24 mouse cellular contexts compared by ENCODE assay signal in genomic region chr1:155090327-155090726, GRCm38 (mm10). TPM values are rescaled to one million over a fixed set of nuclear protein-coding genes. Genes with fewer than 3 reads are reported as not detected.
A peak's percentile ranks its signal among the peaks of the same experiment; 100 is the strongest.
DNase-seq lines count a peak whose midpoint lies in the region; TF ChIP-seq lines count a peak whose summit lies in the region.
"Had no signal": no experiment of that assay in that cellular context is flagged by ENCODE, and none has a peak within 500 bp of the region (broad histone marks: within the 10 kb centered on the region; RNA-seq: fewer than 3 reads in every experiment).

No protein-coding gene starts in this region.

- DNase-seq in spleen, adult 2 months (ENCODE audit: low read depth in 1 of 2, low spot score in 2 of 2), result no peak
- DNase-seq in spleen, postnatal 4 days (ENCODE audit: low spot score in 2 of 2), result no peak
- DNase-seq in embryonic facial prominence, embryonic 10.5 days (ENCODE audit: low spot score), result no peak
- DNase-seq in limb, embryonic 10.5 days (ENCODE audit: low spot score), result no peak
- no peak for DNase-seq in frontal cortex, postnatal 10 days (ENCODE audit: low spot score in 2 of 2)
- no peak for DNase-seq in heart, adult 8-10 months (ENCODE audit: low spot score)
- DNase-seq in adrenal gland, adult 2 months, result no peak
- DNase-seq: adrenal gland, postnatal 10 days; cerebellum, adult 11-12 months; cerebellum, adult 9-11 months; gastrocnemius, postnatal 10 days; heart, postnatal 4 days; kidney, postnatal 36 days; liver, embryonic 13.5 days; lung, adult 2 months; lung, postnatal 10 days; midbrain, embryonic 14.5 days; right cerebral cortex, adult 18-20 months; spleen, adult 18-20 months had no signal

- no peak overlapping the region for H3K4me3 ChIP-seq in spleen, adult 2 months (ENCODE audit: extremely low read depth, insufficient read depth, insufficient read length)
- no peak overlapping the region for H3K4me3 ChIP-seq in embryonic facial prominence, embryonic 10.5 days
- no peak overlapping the region for H3K4me3 ChIP-seq in limb, embryonic 10.5 days
- H3K4me3 ChIP-seq: forebrain, embryonic 10.5 days; hindbrain, embryonic 13.5 days; layer of hippocampus, adult 2 months; left cerebral cortex, adult 2 months; liver, embryonic 13.5 days; neural tube, embryonic 15.5 days had no signal

- no peaks in the 10 kb centered on the region for H3K27me3 ChIP-seq in spleen, adult 2 months (ENCODE audit: control insufficient read depth, insufficient read depth, low read length)
- peaks cover 13% of the 10 kb centered on the region for H3K27me3 ChIP-seq in embryonic facial prominence, embryonic 10.5 days (replicated peaks; ENCODE audit: low read depth, poor library complexity, severe bottlenecking)
- H3K27me3 ChIP-seq in limb, embryonic 10.5 days (ENCODE audit: low read depth, poor library complexity, severe bottlenecking), result no peaks in the 10 kb centered on the region
- H3K27me3 ChIP-seq: hindbrain, embryonic 13.5 days; neural tube, embryonic 15.5 days had no signal

- 86% methylated on average over 7 of the region's 7 CpGs for WGBS in spleen, adult 2 months
- WGBS in embryonic facial prominence, embryonic 10.5 days, result 93% methylated on average over 7 of the region's 7 CpGs
- 90% methylated on average over 7 of the region's 7 CpGs for WGBS in limb, embryonic 10.5 days

- peak overlapping the region; percentile 91; the same call in 1 of the 2 replicates for H3K27ac ChIP-seq in spleen, adult 2 months (ENCODE audit: insufficient read depth, low read length)
- H3K27ac ChIP-seq in embryonic facial prominence, embryonic 10.5 days (replicated peaks), result 0 out of 2 replicates have a peak overlapping the region, but pooled peaks have one; percentile 14
- H3K27ac ChIP-seq in limb, embryonic 10.5 days, result peak overlapping the region; percentile 28; the same call in 1 of the 2 replicates
- H3K27ac ChIP-seq: forebrain, embryonic 10.5 days; hindbrain, embryonic 13.5 days; layer of hippocampus, adult 2 months; liver, embryonic 13.5 days; neural tube, embryonic 15.5 days had no signal

- no peaks in the 10 kb centered on the region for H3K9me3 ChIP-seq in embryonic facial prominence, embryonic 10.5 days
- H3K9me3 ChIP-seq in limb, embryonic 10.5 days (replicated peaks), result no peaks in the 10 kb centered on the region
- H3K9me3 ChIP-seq: forebrain, embryonic 10.5 days; hindbrain, embryonic 13.5 days; liver, embryonic 13.5 days; neural tube, embryonic 15.5 days had no signal

- no peak for TF ChIP-seq CTCF in spleen, adult 2 months (IDR thresholded peaks at IDR 0.05; ENCODE audit: extremely low read depth, insufficient read depth, insufficient read length, insufficient replicate concordance)

- no peak for TF ChIP-seq POLR2A in spleen, adult 2 months (IDR thresholded peaks at IDR 0.05; ENCODE audit: low read depth, low read length)

- peaks cover 37% of the 10 kb centered on the region; the same call in 1 of the 2 replicates for H3K4me1 ChIP-seq in spleen, adult 2 months (ENCODE audit: control insufficient read depth, insufficient read depth, insufficient read length)
- peaks cover 64% of the 10 kb centered on the region for H3K4me1 ChIP-seq in embryonic facial prominence, embryonic 10.5 days
- H3K4me1 ChIP-seq in limb, embryonic 10.5 days, result peaks cover 70% of the 10 kb centered on the region

- H3K36me3 ChIP-seq in spleen, adult 2 months (ENCODE audit: control insufficient read depth, insufficient read depth, low read length), result no peaks in the 10 kb centered on the region; the same call in 1 of the 2 replicates
- peaks cover 6% of the 10 kb centered on the region for H3K36me3 ChIP-seq in embryonic facial prominence, embryonic 10.5 days (replicated peaks)
- H3K36me3 ChIP-seq in limb, embryonic 10.5 days, result peaks cover 6% of the 10 kb centered on the region
- H3K36me3 ChIP-seq: hindbrain, embryonic 13.5 days; liver, embryonic 13.5 days; neural tube, embryonic 15.5 days had no signal

RNA-seq across cellular contexts. Expression of gene Ier5, which starts 9.1 kb away (rescaled TPM):
- polyA plus RNA-seq in spleen, adult 2 months (2012; rRNA removed), result 47.7 and 82.0 TPM in 2 replicates
- 4.4 TPM in 2 replicates for polyA plus RNA-seq in embryonic facial prominence, embryonic 10.5 days (2016; fragmentation: Nextera tagmentation; extraction: Ambion mirVana)
- 4.5 and 6.9 TPM in 2 replicates for polyA plus RNA-seq in limb, embryonic 10.5 days (2016; fragmentation: Nextera tagmentation; extraction: Ambion mirVana)
- 10 to 100 TPM; 10.3 to 22.4 (median 13.3) TPM for total RNA-seq in heart, adult 8-10 months (2022)
- 10 to 100 TPM in 1 of 2 experiments, 1 to 10 TPM in 1; 6.3 to 10.7 TPM for total RNA-seq in adrenal gland, adult 2 months (2021)
- 13.9 and 21.4 TPM in 2 replicates for polyA plus RNA-seq in adrenal gland, adult 2 months (2012; rRNA removed)

RNA-seq across cellular contexts. Expression of gene Mr1, which starts 56.3 kb away (rescaled TPM):
- polyA plus RNA-seq in spleen, adult 2 months (2012; rRNA removed), result 1.7 and 2.2 TPM in 2 replicates
- 1.2 and 1.4 TPM in 2 replicates for polyA plus RNA-seq in embryonic facial prominence, embryonic 10.5 days (2016; fragmentation: Nextera tagmentation; extraction: Ambion mirVana)
- polyA plus RNA-seq in limb, embryonic 10.5 days (2016; fragmentation: Nextera tagmentation; extraction: Ambion mirVana), result 0.62 and 1.5 TPM in 2 replicates
- total RNA-seq in heart, adult 8-10 months (2022), result 10 to 100 TPM in 2 of 4 experiments, 1 to 10 TPM in 2; 6.9 to 11.2 (median 8.7) TPM
- total RNA-seq in adrenal gland, adult 2 months (2021), result 10 to 100 TPM; 29.2 to 30.6 TPM
- 3.8 and 4.4 TPM in 2 replicates for polyA plus RNA-seq in adrenal gland, adult 2 months (2012; rRNA removed)

Comparison
In these comparisons a context has a peak if more than half of its experiments do, and no peak if none do; other contexts are left out.
1. H3K27ac ChIP-seq: peak in every context shown above with its lines; median percentile 91 in spleen, adult 2 months; 28 in limb, embryonic 10.5 days; 14 in embryonic facial prominence, embryonic 10.5 days.